ENCODE assay signal across 10 mouse cellular contexts in genomic region chr17:5084139-5084538, GRCm38 (mm10).
DNase-seq lines count a peak whose midpoint lies in the region; ATAC-seq lines count a peak whose summit lies in the region.
"Had no signal": no experiment of that assay in that cellular context is flagged by ENCODE, and none has a peak within 500 bp of the region (broad histone marks: within the 10 kb centered on the region; RNA-seq: fewer than 3 reads in every experiment).

No protein-coding gene starts in this region.

- no peak overlapping the region for H3K4me2 ChIP-seq in forebrain, embryonic 12.5 days
- no peak overlapping the region for H3K4me2 ChIP-seq in midbrain, embryonic 13.5 days (replicated peaks)

- no peaks in the 10 kb centered on the region for H3K36me3 ChIP-seq in forebrain, embryonic 12.5 days (replicated peaks)
- H3K36me3 ChIP-seq in midbrain, embryonic 13.5 days, result no peaks in the 10 kb centered on the region

- peak; percentile 46 for DNase-seq in adrenal gland, postnatal 14 days
- DNase-seq in adrenal gland, postnatal 10 days, result no peak
- DNase-seq in A20 (ENCODE audit: low read depth, low spot score) (peak; percentile 78), MN1 (ENCODE audit: low spot score) (no peak)
- DNase-seq in embryo, embryonic 9.5 days (ENCODE audit: extremely low spot score), result no peak
- no peak for DNase-seq in embryo, embryonic 10 days (ENCODE audit: low spot score)
- DNase-seq: gastrocnemius, postnatal 36 days had no signal

- H3K4me3 ChIP-seq in forebrain, embryonic 12.5 days (replicated peaks), result no peak overlapping the region
- no peak overlapping the region for H3K4me3 ChIP-seq in midbrain, embryonic 13.5 days (replicated peaks)

- H3K9ac ChIP-seq in forebrain, embryonic 12.5 days, result peak overlapping the region; percentile 9; the same call in 1 of the 2 replicates
- peak overlapping the region; percentile 17; the same call in 1 of the 2 replicates for H3K9ac ChIP-seq in midbrain, embryonic 13.5 days (replicated peaks)
- H3K9ac ChIP-seq: liver, embryonic 14.5 days had no signal

- H3K27ac ChIP-seq in forebrain, embryonic 12.5 days, result peak overlapping the region; percentile 61
- peak overlapping the region; percentile 71 for H3K27ac ChIP-seq in midbrain, embryonic 13.5 days
- H3K27ac ChIP-seq: liver, embryonic 14.5 days had no signal

- ATAC-seq in forebrain, embryonic 12.5 days (ENCODE audit: low FRiP score), result peak; percentile 63; the same call in 1 of the 2 replicates
- ATAC-seq in midbrain, embryonic 13.5 days, result no peak

- no peaks in the 10 kb centered on the region for H3K27me3 ChIP-seq in forebrain, embryonic 12.5 days
- no peaks in the 10 kb centered on the region for H3K27me3 ChIP-seq in midbrain, embryonic 13.5 days

- H3K9me3 ChIP-seq in forebrain, embryonic 12.5 days, result no peaks in the 10 kb centered on the region
- no peaks in the 10 kb centered on the region for H3K9me3 ChIP-seq in midbrain, embryonic 13.5 days

- peaks cover 71% of the 10 kb centered on the region for H3K4me1 ChIP-seq in forebrain, embryonic 12.5 days
- H3K4me1 ChIP-seq in midbrain, embryonic 13.5 days (replicated peaks), result peaks cover 79% of the 10 kb centered on the region

- 51% methylated on average over 8 of the region's 8 CpGs for WGBS in forebrain, embryonic 12.5 days
- WGBS in midbrain, embryonic 13.5 days, result 56% methylated on average over 8 of the region's 8 CpGs

Comparison
In these comparisons a context has a peak if more than half of its experiments do, and no peak if none do; other contexts are left out.
1. DNase-seq: peak in adrenal gland, postnatal 14 days (single experiment) and A20 (single experiment); none in adrenal gland, postnatal 10 days (single experiment), embryo, embryonic 9.5 days (single experiment), MN1 (single experiment) and embryo, embryonic 10 days (single experiment).